Mouse (Mus musculus): Measurements from ENCODE around the gene Tmem170. TPM values are rescaled to one million over a fixed set of nuclear protein-coding genes. Genes with fewer than 3 reads are reported as not detected.

Gene Tmem170
- polyA plus RNA-seq, 1 experiment from 2014 or later: 10.1 TPM

DNA sequence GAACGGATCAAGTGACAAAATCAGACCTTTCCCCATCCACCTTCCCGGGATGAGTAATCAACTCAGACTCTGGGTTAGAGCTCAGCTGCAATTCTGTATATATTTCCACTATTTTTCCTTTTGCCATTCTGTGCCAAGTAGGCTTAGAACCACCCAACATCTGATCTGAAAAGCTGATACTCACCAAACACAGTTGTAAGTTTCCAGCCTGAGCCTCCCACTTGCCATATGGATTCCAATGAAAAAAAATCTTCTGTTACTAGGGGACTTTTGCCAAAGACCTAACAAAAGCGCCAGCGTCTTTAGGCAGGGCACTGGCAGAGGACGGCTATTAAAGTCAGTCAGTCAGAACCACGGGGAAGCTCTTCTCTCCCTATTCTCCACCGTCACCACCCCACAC is 35.0 kb upstream of the Tmem170 start:
- no peak for TF ChIP-seq CTCF (IDR thresholded peaks at IDR 0.05; ENCODE audit: low read depth)
- no peak for TF ChIP-seq EP300 (optimal IDR thresholded peaks at IDR 0.05)
- Histone ChIP-seq H3K4me1 (replicated peaks; ENCODE audit: control insufficient read depth, insufficient read depth) (peaks cover 3% of the 10 kb centered on the region; the same call in 1 of the 2 replicates), H3K27me3 (ENCODE audit: control insufficient read depth, insufficient read depth, low read length) (no peaks in the 10 kb centered on the region), H3K9ac (ENCODE audit: low read length) (no peak overlapping the region), H3K36me3 (ENCODE audit: control insufficient read depth, insufficient read depth, low read length) (no peaks in the 10 kb centered on the region), H3K9me3 (ENCODE audit: control insufficient read depth, low read length) (no peaks in the 10 kb centered on the region), H3K4me3 (ENCODE audit: low read depth, low read length) (no peak overlapping the region), H3K4me2 (replicated peaks; ENCODE audit: low read depth) (no peak overlapping the region), H3K27ac (replicated peaks) (no peak overlapping the region)
- DNase-seq (ENCODE audit: low spot score): no peak
- ATAC-seq (ENCODE audit: low FRiP score, low TSS enrichment): no peak
- 49% methylated on average over 7 of the region's 7 CpGs for WGBS

DNA sequence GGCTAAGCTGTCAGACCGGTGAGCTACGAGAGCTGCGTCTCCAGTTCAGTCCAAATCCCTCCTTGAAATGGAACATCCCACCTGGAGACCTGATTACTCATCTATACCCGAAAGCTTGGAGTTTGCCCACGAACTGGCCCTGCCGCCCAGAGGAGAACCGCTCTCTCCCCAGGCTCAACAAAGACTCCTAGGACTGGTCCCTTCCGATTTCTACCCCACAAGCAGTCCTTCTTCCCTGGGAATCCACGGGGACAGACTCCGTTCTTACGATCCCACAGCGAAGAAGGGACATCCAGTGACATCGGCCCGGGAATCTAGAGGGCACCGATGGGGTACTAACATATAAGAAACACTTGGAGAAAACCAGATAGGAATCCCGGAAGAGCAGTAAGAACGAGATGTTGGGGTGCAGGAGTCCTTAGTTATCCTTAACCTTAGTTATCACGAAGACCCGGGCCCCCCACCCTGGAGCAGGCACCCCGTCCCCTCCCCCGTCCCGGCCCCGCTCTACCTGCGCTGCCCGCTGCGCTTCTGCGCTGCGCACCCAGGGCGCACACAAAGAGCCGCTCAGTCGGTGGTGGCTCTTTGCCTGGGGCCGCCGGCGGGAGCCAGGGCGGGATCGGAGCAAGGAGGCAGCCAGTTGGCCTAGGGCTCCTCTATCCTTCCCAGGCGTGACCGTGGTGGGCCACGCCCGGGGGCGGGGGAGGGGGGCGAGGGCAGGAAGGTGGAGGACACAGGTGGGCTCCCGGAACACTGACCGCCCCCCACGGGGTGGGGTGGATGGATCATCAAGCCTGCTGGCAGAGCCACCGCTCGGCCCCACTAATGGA is 33.3 kb upstream of the Tmem170 start, which contains the start of gene Chst5:
TSS of gene Chst5 (minus strand) at position 827 of the 830 bp plus-strand sequence.
- peak within 1 kb of the TSS; percentile 68 for H3K4me2 ChIP-seq (replicated peaks; ENCODE audit: low read depth)
- H3K4me3 ChIP-seq (ENCODE audit: low read depth, low read length): peak within 1 kb of the TSS; percentile 33
- no peak within 1 kb of the TSS for H3K27ac ChIP-seq (replicated peaks)
- ATAC-seq (ENCODE audit: low FRiP score, low TSS enrichment): peak; percentile 42; the same call in 1 of the 2 replicates
- H3K9ac ChIP-seq (ENCODE audit: low read length): peak within 1 kb of the TSS; percentile 53
- H3K4me1 ChIP-seq (replicated peaks; ENCODE audit: control insufficient read depth, insufficient read depth): peaks cover 3% of the 10 kb centered on the region; the same call in 1 of the 2 replicates
- no peak for TF ChIP-seq EP300 (optimal IDR thresholded peaks at IDR 0.05)
- TF ChIP-seq CTCF (IDR thresholded peaks at IDR 0.05; ENCODE audit: low read depth): no peak
- peak; percentile 41 for DNase-seq (ENCODE audit: low spot score)
- H3K27me3 ChIP-seq (ENCODE audit: control insufficient read depth, insufficient read depth, low read length): no peaks in the 10 kb centered on the region
- 5% methylated on average over 37 of the region's 47 CpGs for WGBS
- H3K9me3 ChIP-seq (ENCODE audit: control insufficient read depth, low read length): no peaks in the 10 kb centered on the region
- no peaks in the 10 kb centered on the region for H3K36me3 ChIP-seq (ENCODE audit: control insufficient read depth, insufficient read depth, low read length)

DNA sequence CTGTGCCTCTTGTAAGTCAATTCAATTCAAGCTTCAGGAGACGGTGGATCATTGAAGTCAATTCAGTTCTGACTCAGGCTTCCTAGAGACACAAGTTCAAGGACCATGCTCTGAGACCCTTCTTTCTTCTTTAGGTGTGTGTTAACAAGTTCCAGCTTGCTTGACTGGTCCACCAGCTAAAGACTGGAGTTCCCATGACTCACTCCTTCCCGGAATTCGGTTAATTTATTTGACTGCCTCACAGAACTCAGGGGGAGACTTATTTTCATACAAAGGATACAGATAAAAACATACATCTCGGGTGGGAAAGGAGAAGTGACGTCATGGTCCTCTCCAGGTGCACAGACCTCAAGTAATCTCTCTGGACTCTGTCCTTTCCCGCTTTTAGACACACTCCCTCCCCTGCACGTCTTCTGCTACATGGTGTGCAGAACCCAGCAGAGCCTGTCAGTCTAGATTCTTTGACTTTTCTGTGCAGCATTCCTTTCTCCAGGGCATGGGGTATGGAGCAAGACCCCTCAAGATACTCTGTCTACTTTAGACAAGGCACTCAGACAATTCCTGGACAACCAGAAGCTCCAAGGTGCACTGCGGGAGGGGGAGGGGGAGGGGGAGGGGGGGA is 29.1 kb upstream of the Tmem170 start:
- Histone ChIP-seq H3K9ac (ENCODE audit: low read length) (no peak overlapping the region), H3K36me3 (ENCODE audit: control insufficient read depth, insufficient read depth, low read length) (no peaks in the 10 kb centered on the region), H3K4me1 (replicated peaks; ENCODE audit: control insufficient read depth, insufficient read depth) (peaks cover 3% of the 10 kb centered on the region; the same call in 1 of the 2 replicates), H3K27ac (replicated peaks) (no peak overlapping the region), H3K4me3 (ENCODE audit: low read depth, low read length) (no peak overlapping the region), H3K4me2 (replicated peaks; ENCODE audit: low read depth) (no peak overlapping the region), H3K9me3 (ENCODE audit: control insufficient read depth, low read length) (no peaks in the 10 kb centered on the region), H3K27me3 (ENCODE audit: control insufficient read depth, insufficient read depth, low read length) (no peaks in the 10 kb centered on the region)
- TF ChIP-seq EP300 (optimal IDR thresholded peaks at IDR 0.05) (no peak), CTCF (IDR thresholded peaks at IDR 0.05; ENCODE audit: low read depth) (no peak)
- 35% methylated on average over 8 of the region's 8 CpGs for WGBS
- ATAC-seq (ENCODE audit: low FRiP score, low TSS enrichment) (peak; percentile 82), DNase-seq (ENCODE audit: low spot score) (peak; percentile 38)

DNA sequence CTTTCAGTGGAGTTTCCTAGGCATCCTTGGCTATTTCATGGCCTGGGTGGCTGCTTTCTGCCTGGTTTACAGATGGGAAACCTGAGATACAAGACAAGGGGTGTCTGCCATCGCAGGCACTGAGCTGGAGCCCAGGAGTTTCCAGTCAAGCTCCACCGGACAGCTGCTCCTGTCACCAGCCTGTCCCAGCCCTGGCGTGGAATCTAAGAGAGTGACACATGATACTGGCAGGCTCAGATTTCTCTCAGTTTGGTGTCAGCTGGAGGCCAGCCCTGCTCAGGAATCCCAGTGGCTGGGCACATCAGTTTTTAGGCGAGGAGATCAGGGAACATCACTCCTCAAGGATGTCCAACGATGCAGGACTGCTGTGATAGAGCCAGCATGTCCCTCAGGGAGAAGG is 25.5 kb upstream of the Tmem170 start:
- Histone ChIP-seq H3K9ac (ENCODE audit: low read length) (no peak overlapping the region), H3K27ac (replicated peaks) (no peak overlapping the region), H3K4me3 (ENCODE audit: low read depth, low read length) (no peak overlapping the region), H3K27me3 (ENCODE audit: control insufficient read depth, insufficient read depth, low read length) (no peaks in the 10 kb centered on the region), H3K4me1 (replicated peaks; ENCODE audit: control insufficient read depth, insufficient read depth) (no peaks in the 10 kb centered on the region), H3K36me3 (ENCODE audit: control insufficient read depth, insufficient read depth, low read length) (no peaks in the 10 kb centered on the region), H3K9me3 (ENCODE audit: control insufficient read depth, low read length) (no peaks in the 10 kb centered on the region), H3K4me2 (replicated peaks; ENCODE audit: low read depth) (no peak overlapping the region)
- no peak for ATAC-seq (ENCODE audit: low FRiP score, low TSS enrichment)
- DNase-seq (ENCODE audit: low spot score): no peak
- TF ChIP-seq EP300 (optimal IDR thresholded peaks at IDR 0.05): no peak
- no peak for TF ChIP-seq CTCF (IDR thresholded peaks at IDR 0.05; ENCODE audit: low read depth)
- 40% methylated on average over 5 of the region's 5 CpGs for WGBS

DNA sequence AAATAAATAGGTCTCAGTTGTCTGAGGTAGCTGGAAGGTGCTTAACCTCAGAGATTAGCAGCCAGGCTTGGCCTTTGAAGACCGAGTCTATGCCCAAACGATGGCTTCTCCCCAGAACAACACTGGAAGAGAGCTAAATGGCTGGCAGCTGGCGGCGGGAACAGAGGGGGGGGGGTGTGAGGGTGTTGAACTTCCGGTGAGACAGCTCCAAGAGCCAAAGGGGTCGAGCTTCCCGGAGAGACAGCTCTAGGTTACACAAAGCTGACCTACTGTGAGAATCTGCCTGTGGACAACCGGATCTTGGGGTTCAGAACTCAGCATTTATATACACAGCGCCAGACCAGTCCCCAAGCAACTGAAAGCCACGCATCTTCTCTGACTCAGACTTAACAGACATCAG is 22.0 kb upstream of the Tmem170 start:
- no peak overlapping the region for H3K9ac ChIP-seq (ENCODE audit: low read length)
- H3K36me3 ChIP-seq (ENCODE audit: control insufficient read depth, insufficient read depth, low read length): no peaks in the 10 kb centered on the region
- H3K4me2 ChIP-seq (replicated peaks; ENCODE audit: low read depth): no peak overlapping the region
- DNase-seq (ENCODE audit: low spot score): no peak
- no peak for TF ChIP-seq CTCF (IDR thresholded peaks at IDR 0.05; ENCODE audit: low read depth)
- no peak for TF ChIP-seq EP300 (optimal IDR thresholded peaks at IDR 0.05)
- H3K4me3 ChIP-seq (ENCODE audit: low read depth, low read length): no peak overlapping the region
- no peak overlapping the region for H3K27ac ChIP-seq (replicated peaks)
- WGBS: 37% methylated on average over 10 of the region's 10 CpGs
- no peaks in the 10 kb centered on the region for H3K9me3 ChIP-seq (ENCODE audit: control insufficient read depth, low read length)
- no peaks in the 10 kb centered on the region for H3K4me1 ChIP-seq (replicated peaks; ENCODE audit: control insufficient read depth, insufficient read depth)
- no peaks in the 10 kb centered on the region for H3K27me3 ChIP-seq (ENCODE audit: control insufficient read depth, insufficient read depth, low read length)
- no peak for ATAC-seq (ENCODE audit: low FRiP score, low TSS enrichment)

DNA sequence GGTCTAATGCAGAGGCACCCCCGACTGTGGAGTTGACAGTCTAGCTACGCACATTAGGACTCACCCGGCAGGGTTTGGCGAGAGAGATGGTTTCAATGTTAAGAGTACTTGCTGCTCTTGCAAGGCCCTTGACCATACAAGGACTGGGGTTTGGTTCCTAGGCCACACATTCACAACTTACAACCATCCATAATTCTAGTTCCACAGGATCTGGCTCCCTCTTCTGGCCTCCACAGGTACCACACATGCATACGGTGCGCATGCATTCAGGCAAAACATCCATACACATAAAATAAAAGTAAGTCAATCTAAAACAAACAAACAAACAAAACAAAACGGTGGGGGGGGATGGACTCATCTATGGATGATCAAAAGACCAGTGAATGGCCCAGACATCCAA is 18.4 kb upstream of the Tmem170 start:
- Histone ChIP-seq H3K4me1 (replicated peaks; ENCODE audit: control insufficient read depth, insufficient read depth) (no peaks in the 10 kb centered on the region), H3K27me3 (ENCODE audit: control insufficient read depth, insufficient read depth, low read length) (peaks cover 7% of the 10 kb centered on the region; the same call in 1 of the 2 replicates), H3K9me3 (ENCODE audit: control insufficient read depth, low read length) (no peaks in the 10 kb centered on the region), H3K27ac (replicated peaks) (no peak overlapping the region), H3K4me3 (ENCODE audit: low read depth, low read length) (no peak overlapping the region), H3K9ac (ENCODE audit: low read length) (no peak overlapping the region), H3K36me3 (ENCODE audit: control insufficient read depth, insufficient read depth, low read length) (no peaks in the 10 kb centered on the region), H3K4me2 (replicated peaks; ENCODE audit: low read depth) (no peak overlapping the region)
- TF ChIP-seq CTCF (IDR thresholded peaks at IDR 0.05; ENCODE audit: low read depth): peak; percentile 56
- no peak for TF ChIP-seq EP300 (optimal IDR thresholded peaks at IDR 0.05)
- DNase-seq (ENCODE audit: low spot score): no peak
- 85% methylated on average over 7 of the region's 7 CpGs for WGBS
- no peak for ATAC-seq (ENCODE audit: low FRiP score, low TSS enrichment)

Measured in stomach, postnatal 0 days (tissue).